Mouse (Mus musculus): ENCODE results near the gene Gnat2.
A peak's percentile ranks its signal among the peaks of the same experiment; 100 is the strongest.

Gene Gnat2

GRCm38 (mm10) chr3:108092536-108093115 is at the start of gene Gnat2:
Gnat2 (plus strand) TSS chr3:108092789.
- DNase-seq (ENCODE audit: low read depth, low spot score): no peak

- DNase-seq (ENCODE audit: low read depth, low spot score): peak; percentile 93
Measured at GRCm38 (mm10) chr3:108044394-108045140, 48.0 kb upstream of the Gnat2 start, which contains the start of gene Gstm4. Gstm4 (minus strand) TSS chr3:108044894.

GRCm38 (mm10) chr3:108046944-108047655 is 45.5 kb upstream of the Gnat2 start:
- no peak for DNase-seq (ENCODE audit: low read depth, low spot score)

GRCm38 (mm10) chr3:108048306-108048705 is 44.3 kb upstream of the Gnat2 start:
- no peak for DNase-seq (ENCODE audit: low read depth, low spot score)

GRCm38 (mm10) chr3:108050493-108050892 is 42.1 kb upstream of the Gnat2 start:
- no peak for DNase-seq (ENCODE audit: low read depth, low spot score)

GRCm38 (mm10) chr3:108061420-108061819 is 31.2 kb upstream of the Gnat2 start:
- peak; percentile 79 for DNase-seq (ENCODE audit: low read depth, low spot score)

GRCm38 (mm10) chr3:108062648-108063047 is 29.9 kb upstream of the Gnat2 start:
- no peak for DNase-seq (ENCODE audit: low read depth, low spot score)

GRCm38 (mm10) chr3:108064672-108065071 is 27.9 kb upstream of the Gnat2 start:
- DNase-seq (ENCODE audit: low read depth, low spot score): no peak

GRCm38 (mm10) chr3:108065551-108065950 is 27.0 kb upstream of the Gnat2 start:
- DNase-seq (ENCODE audit: low read depth, low spot score): no peak

GRCm38 (mm10) chr3:108067370-108067934 is 25.1 kb upstream of the Gnat2 start:
- DNase-seq (ENCODE audit: low read depth, low spot score): no peak

- DNase-seq (ENCODE audit: low read depth, low spot score): no peak
Measured at GRCm38 (mm10) chr3:108068826-108069225, 23.8 kb upstream of the Gnat2 start.

GRCm38 (mm10) chr3:108069231-108069870 is 23.2 kb upstream of the Gnat2 start:
- peak; percentile 57 for DNase-seq (ENCODE audit: low read depth, low spot score)

GRCm38 (mm10) chr3:108070295-108071293 is 22.0 kb upstream of the Gnat2 start:
- peak; percentile 69 for DNase-seq (ENCODE audit: low read depth, low spot score)

GRCm38 (mm10) chr3:108072983-108073569 is 19.5 kb upstream of the Gnat2 start:
- no peak for DNase-seq (ENCODE audit: low read depth, low spot score)

- no peak for DNase-seq (ENCODE audit: low read depth, low spot score)
Measured at GRCm38 (mm10) chr3:108076836-108077235, 15.8 kb upstream of the Gnat2 start.

GRCm38 (mm10) chr3:108081681-108082080 is 10.9 kb upstream of the Gnat2 start:
- DNase-seq (ENCODE audit: low read depth, low spot score): no peak

- no peak for DNase-seq (ENCODE audit: low read depth, low spot score)
Measured at GRCm38 (mm10) chr3:108082251-108082875, 10.2 kb upstream of the Gnat2 start.

GRCm38 (mm10) chr3:108083161-108083560 is 9.4 kb upstream of the Gnat2 start:
- no peak for DNase-seq (ENCODE audit: low read depth, low spot score)

GRCm38 (mm10) chr3:108083904-108084407 is 8.6 kb upstream of the Gnat2 start:
- DNase-seq (ENCODE audit: low read depth, low spot score): no peak
